Mouse (Mus musculus): ENCODE data around the gene Vps36.

Vps36 gene

GRCm38 (mm10) chr8:22209012-22209411 is 16.4 kb downstream of the Vps36 start:
- DNase-seq (ENCODE audit: low read depth, low spot score), result no peak

GRCm38 (mm10) chr8:22214826-22215225 is 22.2 kb downstream of the Vps36 start:
- no peak for DNase-seq (ENCODE audit: low read depth, low spot score)

DNA sequence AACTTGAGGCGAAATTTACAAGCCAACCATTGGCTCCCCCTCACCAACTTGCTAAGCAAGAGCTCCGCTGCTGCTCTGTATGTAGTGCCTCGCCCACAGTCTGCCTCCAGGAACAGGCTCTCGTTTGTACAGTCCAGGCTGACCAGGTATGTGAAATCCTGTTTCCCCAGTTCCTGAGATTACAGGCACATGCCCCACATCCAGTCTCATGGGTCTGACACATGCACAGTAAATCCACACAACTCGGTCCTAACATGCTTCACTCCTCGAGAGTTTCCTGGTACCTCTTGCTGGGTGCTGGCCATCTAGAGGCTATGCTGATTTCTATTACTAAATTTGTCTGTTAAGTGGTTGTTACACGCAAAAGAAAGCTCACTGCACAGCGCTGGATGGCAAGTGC is 33.8 kb downstream of the Vps36 start:
- DNase-seq (ENCODE audit: low read depth, low spot score), result no peak

GRCm38 (mm10) chr8:22227061-22227877 is 34.7 kb downstream of the Vps36 start, which contains the start of gene Thsd1:
TSS of gene Thsd1 (plus strand) at chr8:22227313.
- DNase-seq (ENCODE audit: low read depth, low spot score), result peak; percentile 10

GRCm38 (mm10) chr8:22228621-22229020 is 36.0 kb downstream of the Vps36 start:
- no peak for DNase-seq (ENCODE audit: low read depth, low spot score)

DNA sequence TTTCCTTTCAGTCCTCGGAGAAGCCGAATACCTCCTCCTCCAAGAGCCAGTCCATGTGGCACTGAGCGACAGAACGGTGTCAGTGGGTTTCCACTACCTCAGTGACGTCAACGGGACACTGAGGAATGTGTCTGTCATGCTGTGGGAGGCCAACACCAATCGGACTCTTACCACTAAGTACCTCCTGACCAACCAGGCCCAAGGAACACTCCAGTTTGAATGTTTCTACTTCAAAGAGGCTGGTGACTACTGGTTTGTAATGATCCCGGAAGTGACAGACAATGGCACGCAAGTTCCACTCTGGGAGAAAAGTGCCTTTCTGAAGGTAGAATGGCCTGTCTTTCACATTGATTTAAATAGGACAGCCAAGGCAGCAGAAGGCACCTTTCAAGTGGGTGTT is 50.4 kb downstream of the Vps36 start:
- no peak for DNase-seq (ENCODE audit: low read depth, low spot score)

DNA sequence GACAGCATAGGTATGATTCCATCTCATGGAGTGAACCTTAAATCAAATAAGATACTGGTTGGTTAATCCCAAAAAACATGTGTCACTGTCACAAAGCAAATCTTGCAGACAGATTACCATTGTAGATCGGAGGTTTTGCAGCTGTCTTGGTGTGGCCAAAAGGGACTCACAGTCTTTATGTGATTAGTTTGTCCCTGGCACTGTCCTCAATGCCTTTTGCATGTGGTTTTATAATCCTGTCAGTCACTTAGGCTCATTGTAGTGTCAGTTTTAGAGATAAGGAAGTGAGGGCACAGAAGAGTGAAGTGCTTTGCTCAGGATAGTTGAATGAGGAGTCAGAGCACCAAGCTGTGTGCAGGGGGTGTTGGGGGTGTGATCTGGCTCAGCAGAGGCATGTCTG is 53.1 kb downstream of the Vps36 start:
- DNase-seq (ENCODE audit: low read depth, low spot score), result no peak

GRCm38 (mm10) chr8:22247956-22248355 is 55.3 kb downstream of the Vps36 start:
- DNase-seq (ENCODE audit: low read depth, low spot score), result no peak

DNA sequence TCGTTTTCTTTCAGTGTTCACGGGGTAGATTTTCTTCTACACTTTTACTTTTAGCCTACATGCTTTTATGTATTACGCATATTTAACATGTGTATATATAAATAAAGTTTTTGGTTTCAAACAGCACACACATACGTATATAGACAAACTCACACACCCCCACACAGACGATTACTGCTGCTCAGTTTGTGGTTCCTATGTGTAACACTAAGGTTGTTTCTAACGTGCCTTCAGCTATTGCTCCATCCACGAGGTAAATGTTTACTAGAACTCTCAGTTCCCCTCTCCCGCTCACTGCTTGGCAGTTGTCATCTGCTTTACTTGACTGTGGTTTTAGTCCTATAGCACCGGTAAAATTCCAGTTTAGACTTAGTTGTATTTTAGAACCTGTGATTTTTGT is 56.5 kb downstream of the Vps36 start:
- DNase-seq (ENCODE audit: low read depth, low spot score), result no peak

GRCm38 (mm10) chr8:22258946-22259450 is 66.4 kb downstream of the Vps36 start:
- DNase-seq (ENCODE audit: low read depth, low spot score), result no peak

DNA sequence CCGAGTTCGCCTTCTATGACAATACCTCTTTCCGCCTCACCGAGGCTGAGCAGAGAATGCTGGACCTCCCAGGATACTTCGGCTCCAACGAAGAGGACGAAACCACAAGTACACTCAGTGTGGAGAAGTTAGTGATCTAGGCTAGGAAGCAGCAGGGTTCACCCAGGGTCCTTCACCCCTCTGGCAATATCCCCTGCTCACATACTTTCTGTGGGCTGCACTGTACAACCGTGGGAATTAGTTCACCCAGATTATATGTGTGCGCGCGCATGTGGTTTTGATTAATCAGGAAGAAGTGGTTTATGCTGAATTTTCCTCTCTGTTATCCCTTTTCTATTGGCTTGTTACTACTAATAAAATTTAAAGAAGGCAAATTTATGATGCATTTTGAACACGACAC is 66.9 kb downstream of the Vps36 start:
- no peak for DNase-seq (ENCODE audit: low read depth, low spot score)

- DNase-seq (ENCODE audit: low read depth, low spot score), result no peak
These were observed 67.6 kb downstream of the Vps36 start for GRCm38 (mm10) chr8:22260091-22260722.

DNA sequence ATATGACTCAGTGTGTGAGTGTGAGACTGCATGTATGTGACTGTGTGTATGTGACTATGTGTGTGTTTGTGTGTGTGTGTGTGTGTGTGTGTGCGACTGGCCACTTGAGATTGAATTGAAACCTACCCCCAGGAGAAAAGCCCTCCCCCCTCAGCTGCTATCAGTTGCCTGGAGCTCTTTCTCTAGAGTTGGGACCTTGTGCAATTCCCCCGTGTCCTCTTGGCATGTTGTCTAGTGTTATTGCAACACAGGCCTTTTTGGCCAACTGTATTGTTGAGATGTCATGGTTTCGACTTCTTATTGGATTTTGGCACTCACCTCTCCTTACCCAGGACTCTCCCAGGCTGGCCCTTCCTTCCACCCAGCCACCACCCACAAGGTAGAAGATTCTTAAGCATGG is 69.7 kb downstream of the Vps36 start:
- peak; percentile 34 for DNase-seq (ENCODE audit: low read depth, low spot score)

DNA sequence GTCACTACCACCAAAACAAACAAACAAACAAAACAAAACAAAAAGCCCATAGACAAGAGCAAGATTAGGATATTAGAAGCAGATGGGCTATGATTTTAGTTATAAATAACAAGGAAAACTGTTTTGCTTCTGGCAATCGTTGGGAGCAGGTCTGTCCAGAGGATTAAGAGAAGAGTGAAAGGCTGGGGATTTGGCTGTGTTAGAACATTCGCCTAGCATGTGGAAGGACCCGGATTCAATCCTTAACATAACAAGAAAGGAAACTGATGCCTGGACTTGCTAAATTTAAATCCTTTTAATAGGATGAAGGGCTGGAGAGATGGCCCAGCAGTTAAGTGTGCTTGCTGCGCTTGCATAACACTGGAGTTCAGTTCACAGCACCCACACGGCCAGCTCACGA is 71.7 kb downstream of the Vps36 start:
- no peak for DNase-seq (ENCODE audit: low read depth, low spot score)

DNA sequence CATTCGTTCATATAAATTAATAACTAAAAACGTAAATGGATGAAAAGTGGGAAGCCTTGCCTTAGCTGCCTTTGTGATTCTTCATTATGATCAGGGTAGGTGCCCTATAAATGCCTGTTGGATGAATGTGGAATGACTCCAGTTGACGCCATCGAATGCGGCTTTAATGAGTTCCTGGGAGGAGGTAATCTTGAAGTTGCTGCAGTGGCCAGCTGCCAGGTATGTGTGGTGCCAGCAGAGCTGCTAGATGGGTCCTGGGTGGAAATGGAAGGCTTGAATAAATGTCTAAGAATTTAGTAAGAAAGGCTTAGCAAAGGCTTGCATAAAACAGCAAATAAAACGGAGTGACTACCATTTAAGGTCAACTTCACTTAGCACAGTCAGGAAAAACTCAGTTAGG is 72.2 kb downstream of the Vps36 start:
- DNase-seq (ENCODE audit: low read depth, low spot score), result no peak

DNA sequence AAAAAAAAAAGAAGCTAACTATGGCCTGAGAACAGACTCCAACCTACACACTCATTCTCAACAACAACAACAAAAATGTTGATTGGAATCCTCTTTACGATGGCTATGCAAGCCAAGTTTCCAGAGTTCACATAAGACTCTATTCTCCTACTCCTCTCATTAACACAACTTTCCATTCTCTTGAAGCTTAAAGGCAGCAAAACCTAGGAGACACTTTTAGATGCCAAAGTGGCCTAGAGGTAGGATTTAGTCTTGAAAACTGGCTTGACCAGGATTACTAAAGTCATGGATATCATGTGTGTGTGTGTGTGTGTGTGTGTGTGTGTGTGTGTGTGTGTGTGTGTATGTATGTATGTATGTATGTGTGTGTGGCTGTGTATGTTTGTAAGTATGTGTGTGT is 72.6 kb downstream of the Vps36 start:
- no peak for DNase-seq (ENCODE audit: low read depth, low spot score)

- DNase-seq (ENCODE audit: low read depth, low spot score), result no peak
These were observed 74.2 kb downstream of the Vps36 start for GRCm38 (mm10) chr8:22266809-22267208.
